Mouse (Mus musculus): ENCODE data around the gene Ddx5. TPM values are rescaled to one million over a fixed set of nuclear protein-coding genes. Genes with fewer than 3 reads are reported as not detected.

Ddx5 gene
- polyA plus RNA-seq, 1 experiment from 2014 or later: 175 TPM

DNA sequence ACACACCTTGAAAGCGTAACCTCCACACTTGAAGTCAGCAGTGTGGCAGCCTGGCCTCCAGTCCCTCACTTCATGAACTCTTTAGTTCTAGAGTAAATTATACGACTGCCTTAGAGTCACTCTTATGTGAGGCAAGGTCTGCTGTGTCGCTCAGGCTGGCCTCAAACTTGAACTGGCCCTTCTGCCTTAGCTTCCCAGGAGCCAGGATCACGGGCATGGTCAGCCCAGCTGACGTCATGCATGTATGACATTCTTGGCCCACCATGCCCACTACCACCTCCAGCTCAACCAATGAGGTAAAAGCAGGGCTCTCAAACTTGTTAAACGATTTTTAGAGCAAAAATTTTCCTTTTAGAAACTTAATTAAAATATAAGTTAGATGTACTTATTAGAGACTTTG, 32.4 kb upstream of the Ddx5 start:
- no peak overlapping the region for H3K4me2 ChIP-seq (replicated peaks; ENCODE audit: low read depth)
- DNase-seq (ENCODE audit: low spot score) (no peak), ATAC-seq (ENCODE audit: low FRiP score, low TSS enrichment) (no peak)
- TF ChIP-seq CTCF (IDR thresholded peaks at IDR 0.05; ENCODE audit: low read depth) (no peak), EP300 (optimal IDR thresholded peaks at IDR 0.05) (no peak)
- no peaks in the 10 kb centered on the region for H3K9me3 ChIP-seq (ENCODE audit: control insufficient read depth, low read length)
- 75% methylated on average over 6 of the region's 6 CpGs for WGBS
- H3K27me3 ChIP-seq (ENCODE audit: control insufficient read depth, insufficient read depth, low read length): no peaks in the 10 kb centered on the region
- H3K27ac ChIP-seq (replicated peaks): no peak overlapping the region; the same call in 1 of the 2 replicates
- H3K4me3 ChIP-seq (ENCODE audit: low read depth, low read length): no peak overlapping the region
- H3K4me1 ChIP-seq (replicated peaks; ENCODE audit: control insufficient read depth, insufficient read depth): no peaks in the 10 kb centered on the region
- peaks cover 13% of the 10 kb centered on the region for H3K36me3 ChIP-seq (ENCODE audit: control insufficient read depth, insufficient read depth, low read length)
- H3K9ac ChIP-seq (ENCODE audit: low read length): no peak overlapping the region

DNA sequence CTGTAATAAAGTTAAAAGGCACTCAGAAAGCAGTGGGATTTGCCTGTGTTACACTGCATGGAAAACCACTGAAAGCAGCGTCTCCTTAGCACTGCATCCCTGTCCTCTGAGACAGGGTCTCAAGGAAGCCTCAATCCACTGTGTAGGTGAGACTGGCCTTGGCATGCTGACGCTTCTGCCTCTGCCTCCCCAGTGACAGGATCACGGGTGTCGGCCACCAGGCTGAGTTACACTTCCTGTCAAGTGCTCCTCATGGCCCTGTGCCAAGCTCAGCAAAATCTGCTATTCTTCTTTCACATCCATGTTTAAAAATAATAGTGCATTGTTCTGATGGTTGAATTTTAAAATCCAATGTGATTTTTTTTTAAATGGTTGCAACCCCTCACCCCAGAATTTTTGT, 32.0 kb upstream of the Ddx5 start:
- Histone ChIP-seq H3K27ac (replicated peaks) (no peak overlapping the region), H3K36me3 (ENCODE audit: control insufficient read depth, insufficient read depth, low read length) (peaks cover 13% of the 10 kb centered on the region), H3K4me2 (replicated peaks; ENCODE audit: low read depth) (no peak overlapping the region), H3K4me1 (replicated peaks; ENCODE audit: control insufficient read depth, insufficient read depth) (no peaks in the 10 kb centered on the region), H3K27me3 (ENCODE audit: control insufficient read depth, insufficient read depth, low read length) (no peaks in the 10 kb centered on the region), H3K9me3 (ENCODE audit: control insufficient read depth, low read length) (no peaks in the 10 kb centered on the region), H3K4me3 (ENCODE audit: low read depth, low read length) (no peak overlapping the region), H3K9ac (ENCODE audit: low read length) (no peak overlapping the region)
- no peak for ATAC-seq (ENCODE audit: low FRiP score, low TSS enrichment)
- WGBS: 28% methylated on average over 4 of the region's 4 CpGs
- no peak for DNase-seq (ENCODE audit: low spot score)
- TF ChIP-seq EP300 (optimal IDR thresholded peaks at IDR 0.05) (no peak), CTCF (IDR thresholded peaks at IDR 0.05; ENCODE audit: low read depth) (no peak)

DNA sequence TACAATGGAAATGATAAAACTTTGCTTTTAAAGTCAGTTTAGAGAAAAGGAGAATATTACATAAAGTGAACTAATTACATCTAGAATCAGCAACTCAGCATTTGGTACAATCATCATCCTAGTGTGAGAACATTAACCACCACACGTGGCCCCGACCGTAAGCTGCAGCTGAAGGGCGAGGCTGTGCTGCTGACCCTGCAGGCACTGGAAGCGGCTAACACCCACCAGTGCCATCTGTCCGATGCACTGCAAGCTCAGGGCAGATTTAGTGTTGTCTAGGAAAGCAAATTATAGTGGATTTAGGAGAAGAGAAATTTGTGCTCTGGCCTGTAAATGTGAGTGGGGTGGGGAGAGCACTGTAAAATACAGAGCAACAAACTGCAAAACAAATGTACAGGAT, 31.3 kb upstream of the Ddx5 start:
- H3K36me3 ChIP-seq (ENCODE audit: control insufficient read depth, insufficient read depth, low read length): peaks cover 13% of the 10 kb centered on the region
- no peak overlapping the region for H3K4me2 ChIP-seq (replicated peaks; ENCODE audit: low read depth)
- H3K9ac ChIP-seq (ENCODE audit: low read length): no peak overlapping the region
- TF ChIP-seq EP300 (optimal IDR thresholded peaks at IDR 0.05) (no peak), CTCF (IDR thresholded peaks at IDR 0.05; ENCODE audit: low read depth) (no peak)
- no peaks in the 10 kb centered on the region for H3K4me1 ChIP-seq (replicated peaks; ENCODE audit: control insufficient read depth, insufficient read depth)
- H3K27me3 ChIP-seq (ENCODE audit: control insufficient read depth, insufficient read depth, low read length): no peaks in the 10 kb centered on the region
- H3K9me3 ChIP-seq (ENCODE audit: control insufficient read depth, low read length): no peaks in the 10 kb centered on the region
- H3K4me3 ChIP-seq (ENCODE audit: low read depth, low read length): no peak overlapping the region
- no peak for ATAC-seq (ENCODE audit: low FRiP score, low TSS enrichment)
- WGBS: 77% methylated on average over 6 of the region's 6 CpGs
- no peak for DNase-seq (ENCODE audit: low spot score)
- H3K27ac ChIP-seq (replicated peaks): no peak overlapping the region; the same call in 1 of the 2 replicates

DNA sequence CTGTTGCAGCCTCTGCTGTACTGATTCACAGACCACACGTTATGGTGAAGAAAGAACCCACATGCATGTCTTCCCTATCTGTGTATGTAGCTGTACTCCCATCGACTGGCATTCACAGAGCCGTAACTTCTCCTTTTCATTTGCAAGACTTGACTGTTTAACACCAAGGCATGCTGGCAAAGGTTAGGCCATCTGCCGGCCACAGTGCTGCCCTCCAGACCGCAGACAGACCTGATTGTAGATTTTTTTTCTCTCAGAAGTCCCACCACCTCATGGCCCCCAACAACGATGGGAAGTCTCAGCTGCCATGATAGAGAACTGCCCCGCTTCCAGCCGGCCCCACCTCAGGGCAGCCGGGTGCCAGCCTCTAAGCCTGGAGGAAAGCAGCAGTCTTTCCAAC, 30.6 kb upstream of the Ddx5 start:
- Histone ChIP-seq H3K4me3 (ENCODE audit: low read depth, low read length) (no peak overlapping the region), H3K9ac (ENCODE audit: low read length) (no peak overlapping the region), H3K4me1 (replicated peaks; ENCODE audit: control insufficient read depth, insufficient read depth) (no peaks in the 10 kb centered on the region), H3K9me3 (ENCODE audit: control insufficient read depth, low read length) (no peaks in the 10 kb centered on the region), H3K27me3 (ENCODE audit: control insufficient read depth, insufficient read depth, low read length) (no peaks in the 10 kb centered on the region), H3K4me2 (replicated peaks; ENCODE audit: low read depth) (no peak overlapping the region), H3K27ac (replicated peaks) (no peak overlapping the region), H3K36me3 (ENCODE audit: control insufficient read depth, insufficient read depth, low read length) (peaks cover 13% of the 10 kb centered on the region)
- DNase-seq (ENCODE audit: low spot score): no peak
- WGBS: 88% methylated on average over 9 of the region's 9 CpGs
- TF ChIP-seq CTCF (IDR thresholded peaks at IDR 0.05; ENCODE audit: low read depth): no peak
- no peak for TF ChIP-seq EP300 (optimal IDR thresholded peaks at IDR 0.05)
- no peak for ATAC-seq (ENCODE audit: low FRiP score, low TSS enrichment)

DNA sequence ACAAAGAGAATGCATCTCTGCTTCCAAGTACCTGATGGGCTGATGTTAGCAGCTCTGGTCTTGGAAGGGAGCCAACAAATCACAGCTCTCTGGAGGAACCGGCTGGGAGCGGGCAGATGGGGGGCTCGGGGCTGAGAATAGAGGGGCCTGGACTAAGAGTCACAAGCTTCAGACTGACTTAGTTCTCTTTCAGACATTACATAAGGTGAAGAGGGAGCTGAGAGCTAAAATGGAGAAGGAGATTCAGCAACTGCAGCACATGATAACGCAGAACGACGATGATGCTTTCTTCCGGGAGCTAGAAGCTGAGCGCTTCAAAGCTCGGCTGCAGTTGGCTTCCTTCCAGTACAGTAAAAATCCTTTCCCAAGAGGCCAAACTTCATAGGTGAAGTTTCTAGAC, 29.4 kb upstream of the Ddx5 start:
- Histone ChIP-seq H3K4me1 (replicated peaks; ENCODE audit: control insufficient read depth, insufficient read depth) (no peaks in the 10 kb centered on the region), H3K27me3 (ENCODE audit: control insufficient read depth, insufficient read depth, low read length) (no peaks in the 10 kb centered on the region), H3K9ac (ENCODE audit: low read length) (no peak overlapping the region), H3K9me3 (ENCODE audit: control insufficient read depth, low read length) (no peaks in the 10 kb centered on the region), H3K27ac (replicated peaks) (no peak overlapping the region), H3K4me3 (ENCODE audit: low read depth, low read length) (no peak overlapping the region), H3K4me2 (replicated peaks; ENCODE audit: low read depth) (no peak overlapping the region), H3K36me3 (ENCODE audit: control insufficient read depth, insufficient read depth, low read length) (peaks cover 10% of the 10 kb centered on the region)
- WGBS: 47% methylated on average over 9 of the region's 9 CpGs
- ATAC-seq (ENCODE audit: low FRiP score, low TSS enrichment) (no peak), DNase-seq (ENCODE audit: low spot score) (no peak)
- no peak for TF ChIP-seq EP300 (optimal IDR thresholded peaks at IDR 0.05)
- no peak for TF ChIP-seq CTCF (IDR thresholded peaks at IDR 0.05; ENCODE audit: low read depth)

DNA sequence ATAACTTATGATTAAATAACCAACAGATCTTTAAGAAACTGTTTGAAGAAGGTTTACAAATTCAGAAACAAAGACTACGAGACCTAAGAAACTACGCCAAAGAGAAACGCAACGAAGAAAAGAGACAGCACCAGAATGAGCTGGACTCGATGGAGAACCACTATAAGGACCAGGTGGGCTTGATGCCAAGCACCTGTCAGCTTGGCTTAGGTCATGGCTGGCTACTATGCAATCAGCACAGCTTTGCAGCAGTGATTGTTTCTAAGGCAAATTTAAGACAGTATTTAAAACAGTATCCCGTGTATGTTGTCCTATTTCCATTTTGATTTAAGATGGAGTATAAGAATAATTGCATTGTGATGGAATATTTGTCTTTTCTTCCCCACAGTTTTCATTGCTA, 28.8 kb upstream of the Ddx5 start:
- Histone ChIP-seq H3K4me3 (ENCODE audit: low read depth, low read length) (no peak overlapping the region), H3K27me3 (ENCODE audit: control insufficient read depth, insufficient read depth, low read length) (no peaks in the 10 kb centered on the region), H3K4me1 (replicated peaks; ENCODE audit: control insufficient read depth, insufficient read depth) (no peaks in the 10 kb centered on the region), H3K36me3 (ENCODE audit: control insufficient read depth, insufficient read depth, low read length) (peaks cover 10% of the 10 kb centered on the region), H3K27ac (replicated peaks) (no peak overlapping the region), H3K9me3 (ENCODE audit: control insufficient read depth, low read length) (no peaks in the 10 kb centered on the region), H3K4me2 (replicated peaks; ENCODE audit: low read depth) (no peak overlapping the region), H3K9ac (ENCODE audit: low read length) (no peak overlapping the region)
- DNase-seq (ENCODE audit: low spot score): no peak
- TF ChIP-seq CTCF (IDR thresholded peaks at IDR 0.05; ENCODE audit: low read depth) (no peak), EP300 (optimal IDR thresholded peaks at IDR 0.05) (no peak)
- no peak for ATAC-seq (ENCODE audit: low FRiP score, low TSS enrichment)
- 67% methylated on average over 6 of the region's 6 CpGs for WGBS
